Mouse (Mus musculus): ENCODE data around the gene Lpp. TPM values are rescaled to one million over a fixed set of nuclear protein-coding genes. Genes with fewer than 3 reads are reported as not detected.

Lpp gene
- total and polyA plus RNA-seq, 3 experiments, result 0.64 to 1.2 (median 0.68) TPM

- DNase-seq (ENCODE audit: extremely low read depth), result no peak
- dilution Hi-C loops (cut with MboI; ENCODE audit: extremely low pct_ligation_motif_present, extremely low pct_unique_long_range_greater_than_20kb, low sequenced_read_pairs) (no loop called here), in situ Hi-C loops (cut with MboI; ENCODE audit: low pct_ligation_motif_present, low pct_unique_long_range_greater_than_20kb, low sequenced_read_pairs) (no loop called here)
- Histone ChIP-seq H3K36me3 (replicated peaks in 1 of 2; ENCODE audit: control insufficient read depth in 1 of 2, insufficient read depth in 1 of 2, low read length in 1 of 2) (no peaks in the 10 kb centered on the region), H3K27me3 (replicated peaks) (no peaks in the 10 kb centered on the region), H3K4me3 (replicated peaks in 1 of 3; ENCODE audit: low read depth in 2 of 3, low read length in 2 of 3, poor library complexity in 1 of 3) (no peak overlapping the region), H3K9me3 (replicated peaks; ENCODE audit: low read length) (no peaks in the 10 kb centered on the region), H3K4me2 (ENCODE audit: insufficient read depth, low read depth, poor library complexity, severe bottlenecking) (no peak overlapping the region), H3K4me1 (ENCODE audit: control insufficient read depth in 1 of 2, insufficient read depth in 2 of 2) (peaks cover 0 to 7% of the 10 kb centered on the region in 2 experiments; a peak in 1 of 4 replicates), H3K9ac (ENCODE audit: insufficient read depth, low read depth) (no peak overlapping the region), H3K79me2 (replicated peaks; ENCODE audit: control insufficient read depth, extremely low read depth, insufficient read depth, poor library complexity, severe bottlenecking) (no peaks in the 10 kb centered on the region), H3K27ac (ENCODE audit: insufficient read depth, low read depth) (no peak overlapping the region)
- TF ChIP-seq CHD1 (IDR thresholded peaks at IDR 0.05; ENCODE audit: low read depth, low read length), result no peak
- TF ChIP-seq MEF2A (IDR thresholded peaks at IDR 0.05; ENCODE audit: borderline replicate concordance, low read depth, low read length), result no peak
- no peak for TF ChIP-seq PAX5 (IDR thresholded peaks at IDR 0.05; ENCODE audit: low read length)
- TF ChIP-seq ELF1 (IDR thresholded peaks at IDR 0.05; ENCODE audit: low read depth, low read length), result no peak
- no peak for TF ChIP-seq MAFK (IDR thresholded peaks at IDR 0.05; ENCODE audit: insufficient replicate concordance, low read length)
- no peak for TF ChIP-seq MAX (IDR thresholded peaks at IDR 0.05; ENCODE audit: low read length)
Observed at GRCm38 (mm10) chr16:24653041-24653440, 259.7 kb downstream of the Lpp start.

GRCm38 (mm10) chr16:24655116-24655515 lies 261.8 kb downstream of the Lpp start:
- Histone ChIP-seq H3K79me2 (replicated peaks; ENCODE audit: control insufficient read depth, extremely low read depth, insufficient read depth, poor library complexity, severe bottlenecking) (no peaks in the 10 kb centered on the region), H3K4me2 (ENCODE audit: insufficient read depth, low read depth, poor library complexity, severe bottlenecking) (no peak overlapping the region), H3K27ac (ENCODE audit: insufficient read depth, low read depth) (no peak overlapping the region), H3K9me3 (replicated peaks; ENCODE audit: low read length) (no peaks in the 10 kb centered on the region), H3K4me1 (ENCODE audit: control insufficient read depth in 1 of 2, insufficient read depth in 2 of 2) (peaks cover 0 to 26% of the 10 kb centered on the region in 2 experiments; a peak in 2 of 4 replicates), H3K27me3 (replicated peaks) (no peaks in the 10 kb centered on the region), H3K36me3 (replicated peaks in 1 of 2; ENCODE audit: control insufficient read depth in 1 of 2, insufficient read depth in 1 of 2, low read length in 1 of 2) (no peaks in the 10 kb centered on the region), H3K4me3 (replicated peaks in 1 of 3; ENCODE audit: low read depth in 2 of 3, low read length in 2 of 3, poor library complexity in 1 of 3) (no peak overlapping the region), H3K9ac (ENCODE audit: insufficient read depth, low read depth) (no peak overlapping the region)
- dilution Hi-C loops (cut with MboI; ENCODE audit: extremely low pct_ligation_motif_present, extremely low pct_unique_long_range_greater_than_20kb, low sequenced_read_pairs) (no loop called here), in situ Hi-C loops (cut with MboI; ENCODE audit: low pct_ligation_motif_present, low pct_unique_long_range_greater_than_20kb, low sequenced_read_pairs) (no loop called here)
- no peak for TF ChIP-seq ETS1 (conservative IDR thresholded peaks at IDR 0.05; ENCODE audit: low read depth, low read length)
- TF ChIP-seq NRF1 (IDR thresholded peaks at IDR 0.05; ENCODE audit: low read depth, low read length), result no peak
- no peak for TF ChIP-seq CHD1 (IDR thresholded peaks at IDR 0.05; ENCODE audit: low read depth, low read length)
- TF ChIP-seq RAD21 (IDR thresholded peaks at IDR 0.05; ENCODE audit: low read depth, low read length), result no peak
- no peak for TF ChIP-seq HCFC1 (IDR thresholded peaks at IDR 0.05; ENCODE audit: low read depth, low read length)
- no peak for TF ChIP-seq CHD2 (IDR thresholded peaks at IDR 0.05; ENCODE audit: low read length)
- DNase-seq (ENCODE audit: extremely low read depth), result no peak

- H3K4me3 ChIP-seq (replicated peaks in 1 of 3; ENCODE audit: low read depth in 2 of 3, low read length in 2 of 3, poor library complexity in 1 of 3), result no peak overlapping the region
- H3K79me2 ChIP-seq (replicated peaks; ENCODE audit: control insufficient read depth, extremely low read depth, insufficient read depth, poor library complexity, severe bottlenecking), result no peaks in the 10 kb centered on the region
- H3K9ac ChIP-seq (ENCODE audit: insufficient read depth, low read depth), result no peak overlapping the region
- no peaks in the 10 kb centered on the region for H3K27me3 ChIP-seq (replicated peaks)
- no peaks in the 10 kb centered on the region for H3K36me3 ChIP-seq (replicated peaks in 1 of 2; ENCODE audit: control insufficient read depth in 1 of 2, insufficient read depth in 1 of 2, low read length in 1 of 2)
- TF ChIP-seq KAT2A (IDR thresholded peaks at IDR 0.05; ENCODE audit: insufficient replicate concordance, low read length) (no peak), MAX (IDR thresholded peaks at IDR 0.05; ENCODE audit: low read length) (no peak), CHD2 (IDR thresholded peaks at IDR 0.05; ENCODE audit: low read length) (no peak), ZNF384 (IDR thresholded peaks at IDR 0.05; ENCODE audit: low read depth, low read length) (no peak), SMC3 (IDR thresholded peaks at IDR 0.05; ENCODE audit: low read depth, low read length) (no peak), CHD1 (IDR thresholded peaks at IDR 0.05; ENCODE audit: low read depth, low read length) (no peak), USF1 (IDR thresholded peaks at IDR 0.05; ENCODE audit: low read depth, low read length) (no peak), RCOR1 (conservative IDR thresholded peaks at IDR 0.05; ENCODE audit: low read depth, low read length) (no peak), EP300 (IDR thresholded peaks at IDR 0.05; ENCODE audit: low read length) (no peak), NRF1 (IDR thresholded peaks at IDR 0.05; ENCODE audit: low read depth, low read length) (no peak), MYC (IDR thresholded peaks at IDR 0.05; ENCODE audit: low read depth, low read length) (no peak), POLR2AphosphoS2 (IDR thresholded peaks at IDR 0.05; ENCODE audit: low read depth, low read length) (no peak), ZMIZ1 (IDR thresholded peaks at IDR 0.05; ENCODE audit: low read depth, low read length) (no peak), SIN3A (IDR thresholded peaks at IDR 0.05; ENCODE audit: low read length) (no peak), GABPA (IDR thresholded peaks at IDR 0.05; ENCODE audit: insufficient replicate concordance, low read depth, low read length) (no peak), JUND (conservative IDR thresholded peaks at IDR 0.05; ENCODE audit: low read depth, low read length) (no peak), RAD21 (IDR thresholded peaks at IDR 0.05; ENCODE audit: low read depth, low read length) (no peak), BHLHE40 (IDR thresholded peaks at IDR 0.05; ENCODE audit: low read depth, low read length) (no peak)
- H3K4me2 ChIP-seq (ENCODE audit: insufficient read depth, low read depth, poor library complexity, severe bottlenecking), result no peak overlapping the region
- dilution Hi-C loops (cut with MboI; ENCODE audit: extremely low pct_ligation_motif_present, extremely low pct_unique_long_range_greater_than_20kb, low sequenced_read_pairs), result no loop called here
- H3K9me3 ChIP-seq (replicated peaks; ENCODE audit: low read length), result no peaks in the 10 kb centered on the region
- in situ Hi-C loops (cut with MboI; ENCODE audit: low pct_ligation_motif_present, low pct_unique_long_range_greater_than_20kb, low sequenced_read_pairs), result no loop called here
- H3K4me1 ChIP-seq (ENCODE audit: control insufficient read depth in 1 of 2, insufficient read depth in 2 of 2), result peaks cover 0 to 22% of the 10 kb centered on the region in 2 experiments; a peak in 2 of 4 replicates
- no peak for DNase-seq (ENCODE audit: extremely low read depth)
- no peak overlapping the region for H3K27ac ChIP-seq (ENCODE audit: insufficient read depth, low read depth)
Observed at GRCm38 (mm10) chr16:24656026-24656425, 262.7 kb downstream of the Lpp start.

Data from CH12.LX (cell line).